Mouse (Mus musculus) cerebellum, adult 9-10 months (tissue): ENCODE measurements around the gene Lrrc3b.

Source experiments
- DNase-seq: peaks from one replicate; pipeline ENCODE4 v3.0.0; 2022

Lrrc3b gene

DNA sequence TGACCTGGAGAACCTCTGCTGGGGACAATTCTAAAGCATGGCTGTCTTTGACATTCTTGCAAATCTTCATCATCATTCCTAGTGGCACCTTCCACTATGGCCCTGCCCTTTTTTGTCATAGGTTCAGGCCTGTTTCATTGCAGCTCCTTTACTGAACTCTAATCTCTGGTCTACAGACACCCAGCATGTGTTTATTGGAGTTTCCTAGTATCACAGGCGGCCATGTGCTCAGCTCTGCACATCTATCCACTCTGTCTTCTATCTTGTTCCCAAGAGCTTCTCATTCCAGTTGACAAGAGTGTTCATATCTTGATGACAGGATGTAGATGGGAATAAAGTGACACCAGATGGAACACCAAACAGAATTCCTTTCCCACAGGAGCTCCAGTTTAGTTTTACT lies 108.6 kb downstream of the Lrrc3b start:
- no peak for DNase-seq

DNA sequence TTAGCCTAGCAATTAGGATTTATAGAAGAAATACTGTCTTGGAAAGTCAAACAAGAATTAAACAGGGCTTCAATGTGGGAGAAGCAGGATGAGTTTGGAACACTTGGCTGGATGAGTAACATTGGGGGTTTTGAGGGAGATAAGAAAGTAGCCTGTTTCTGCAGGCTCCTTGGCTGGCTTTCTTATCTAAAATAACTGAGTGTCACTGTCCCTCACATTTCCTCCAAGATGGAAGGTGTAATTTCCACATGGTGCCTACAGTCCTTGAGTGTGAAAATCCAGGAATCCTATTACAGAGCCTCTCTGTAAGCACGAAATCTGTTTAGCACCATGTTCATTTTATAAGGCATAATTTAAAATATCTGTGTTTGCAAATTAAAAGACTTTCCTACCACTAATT lies 112.9 kb downstream of the Lrrc3b start:
- DNase-seq = no peak

DNA sequence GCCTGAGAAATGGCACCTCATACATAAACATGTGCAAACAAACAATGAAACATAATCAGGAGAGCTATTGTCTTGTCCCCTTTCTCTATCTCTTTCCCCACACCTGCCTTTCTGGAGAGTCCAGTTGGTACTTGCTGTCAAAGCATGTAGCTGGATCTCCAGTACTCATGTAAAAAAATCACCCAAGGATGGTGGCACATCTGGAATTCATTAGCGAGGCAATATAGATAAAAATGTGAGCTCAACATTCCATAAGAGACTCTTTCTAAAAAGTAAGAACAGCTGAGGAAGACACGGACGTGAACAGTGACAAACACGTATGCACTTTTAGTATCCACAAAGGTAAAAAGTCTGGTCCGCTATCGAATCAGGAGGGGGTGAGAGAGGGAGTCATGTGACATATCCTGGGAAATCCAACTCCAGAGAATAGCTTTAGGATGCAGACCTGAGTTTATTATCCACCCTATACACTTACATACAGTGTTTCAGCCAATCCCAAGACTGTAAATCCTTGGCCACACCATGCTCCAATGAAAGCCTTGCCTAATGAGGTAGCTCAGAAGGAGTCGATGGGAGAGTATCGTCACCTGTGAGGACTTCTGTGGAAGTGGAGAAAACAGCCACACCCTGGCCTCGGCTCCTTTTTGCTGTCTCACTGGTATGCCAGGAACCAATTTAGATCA lies 116.2 kb downstream of the Lrrc3b start:
- DNase-seq = no peak

DNA sequence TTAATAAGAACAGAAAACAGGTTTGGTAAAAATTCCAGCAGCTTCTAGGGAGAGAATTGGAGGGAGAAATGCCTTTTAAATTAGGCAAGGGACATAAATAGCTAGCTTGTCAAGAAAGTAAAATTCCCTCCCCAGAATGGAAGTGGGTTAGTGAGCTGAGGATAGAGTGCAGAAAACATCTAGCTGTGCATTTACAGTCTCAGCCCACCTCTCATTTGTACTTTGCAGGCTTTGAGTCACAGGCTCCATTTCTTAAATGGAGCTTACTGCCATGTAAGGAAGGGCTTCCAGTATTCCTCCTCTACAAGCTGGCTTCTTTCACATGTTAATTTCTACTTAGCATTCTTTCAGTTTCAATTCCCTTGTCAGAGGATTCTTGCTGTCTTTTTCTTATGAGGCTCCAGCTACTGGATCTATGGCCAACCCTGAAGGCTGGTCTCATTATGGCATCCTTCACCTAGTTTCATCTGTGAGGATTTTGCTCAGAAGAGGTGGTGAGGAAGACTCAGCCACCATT lies 119.3 kb downstream of the Lrrc3b start:
- DNase-seq = no peak

DNA sequence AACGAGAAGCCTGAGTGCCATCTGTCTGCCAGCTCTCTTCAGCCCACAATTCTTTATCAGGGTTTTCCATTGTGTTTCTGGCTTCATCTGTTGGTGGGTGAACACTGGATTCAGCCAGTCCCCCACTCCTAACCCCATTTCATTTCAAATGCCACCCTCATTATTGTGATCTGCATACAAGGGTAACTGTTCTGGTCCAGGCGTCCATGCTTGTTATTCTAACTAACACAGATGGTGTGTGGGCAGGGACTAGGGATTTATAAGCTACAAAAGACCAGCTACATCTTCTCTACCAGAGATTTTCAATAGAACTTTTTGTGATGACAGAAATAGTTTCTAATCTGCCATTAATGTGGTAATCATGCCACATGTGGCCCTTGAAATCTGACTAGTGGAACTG lies 130.2 kb downstream of the Lrrc3b start:
- DNase-seq = no peak
